Mouse (Mus musculus) right cerebral cortex, postnatal 14 days (tissue): Measurements from ENCODE around the gene Kcnn1.
"Not testable (repeated sequence)": the region's sequence is repeated elsewhere in the genome, so short reads cannot be mapped to it uniquely, and the experiment has no call there.

Experiments
- DNase-seq: peaks from one replicate; pipeline ENCODE4 v3.0.0; 2022

The Kcnn1 gene

GRCm38 (mm10) chr8:70862824-70863641, at the start of gene Kcnn1:
Gene Kcnn1, minus strand, starts transcription at chr8:70863258.
- no peak for DNase-seq

- DNase-seq = no peak
Observed at GRCm38 (mm10) chr8:70911596-70911995, 48.5 kb upstream of the Kcnn1 start.

- no peak for DNase-seq
Observed at GRCm38 (mm10) chr8:70907518-70907917, 44.5 kb upstream of the Kcnn1 start.

GRCm38 (mm10) chr8:70905831-70906736, 43.0 kb upstream of the Kcnn1 start, which contains the start of gene Map1s:
Gene Map1s, plus strand, starts transcription at chr8:70905932.
- DNase-seq = peak; percentile 87

- no peak for DNase-seq
Observed at GRCm38 (mm10) chr8:70905463-70905830, 42.4 kb upstream of the Kcnn1 start.

GRCm38 (mm10) chr8:70904532-70904931, 41.5 kb upstream of the Kcnn1 start:
- peak; percentile 4 for DNase-seq

- DNase-seq = no peak
Observed at GRCm38 (mm10) chr8:70903582-70903981, 40.5 kb upstream of the Kcnn1 start.

- peak; percentile 12 for DNase-seq
Observed at GRCm38 (mm10) chr8:70903112-70903511, 40.1 kb upstream of the Kcnn1 start.

GRCm38 (mm10) chr8:70902211-70902610, 39.2 kb upstream of the Kcnn1 start:
- peak; percentile 4 for DNase-seq

GRCm38 (mm10) chr8:70900872-70901387, 37.9 kb upstream of the Kcnn1 start:
- DNase-seq = peak; percentile 8

GRCm38 (mm10) chr8:70899226-70899625, 36.2 kb upstream of the Kcnn1 start:
- no peak for DNase-seq

- no peak for DNase-seq
Observed at GRCm38 (mm10) chr8:70898661-70899198, 35.7 kb upstream of the Kcnn1 start.

- DNase-seq = peak; percentile 83
Observed at GRCm38 (mm10) chr8:70897681-70898413, 34.8 kb upstream of the Kcnn1 start.

GRCm38 (mm10) chr8:70897021-70897680, 34.1 kb upstream of the Kcnn1 start, which contains the start of gene Rpl18a:
Gene Rpl18a, minus strand, starts transcription at chr8:70897412.
- DNase-seq = peak; percentile 90

- no peak for DNase-seq
Observed at GRCm38 (mm10) chr8:70896316-70897020, 33.4 kb upstream of the Kcnn1 start.

GRCm38 (mm10) chr8:70895571-70896259, 32.7 kb upstream of the Kcnn1 start:
- DNase-seq = not testable (repeated sequence)

GRCm38 (mm10) chr8:70894771-70895545, 31.9 kb upstream of the Kcnn1 start:
- no peak for DNase-seq

GRCm38 (mm10) chr8:70894385-70894720, 31.3 kb upstream of the Kcnn1 start:
- DNase-seq = no peak

GRCm38 (mm10) chr8:70893656-70894384, 30.8 kb upstream of the Kcnn1 start:
- peak; percentile 85 for DNase-seq
